Mouse (Mus musculus) thymus, adult 2 months (tissue): ENCODE data around the gene Lect2.

Experiments
- CTCF ChIP-seq: fragments of 200-500 bp; IDR thresholded peaks from 2 replicates; pipeline ENCODE4 v1.5.1; 2012; ENCODE audit warnings: mild to moderate bottlenecking, control low read depth, low read length, moderate library complexity, borderline replicate concordance; ENCODE audit not compliant: control insufficient read depth, poor library complexity, insufficient read depth; ENCODE audit errors: extremely low read depth
- POLR2A ChIP-seq: fragments of 200-500 bp; IDR thresholded peaks from 2 replicates; pipeline ENCODE4 v1.6.1; 2012; ENCODE audit warnings: mild to moderate bottlenecking, low read length, control low read depth, moderate library complexity; ENCODE audit not compliant: control insufficient read depth, poor library complexity, insufficient read depth; ENCODE audit errors: extremely low read depth

- TF ChIP-seq CTCF (no peak), POLR2A (no peak)
These were observed 18.0 kb upstream of the Lect2 start for GRCm38 (mm10) chr13:56566336-56566735.
